Mouse (Mus musculus): ENCODE measurements at regions not wholly inside any gene's neighbourhood (a gene's known extent, or its start where the extent isn't known, plus 50 kb on each side); places are given as distances from the start of the nearest gene placed in this dataset.
A peak's percentile ranks its signal among the peaks of the same experiment; 100 is the strongest.

- peak; percentile 77 for ATAC-seq
- Histone ChIP-seq H3K9me3 (ENCODE audit: control insufficient read depth) (no peaks in the 10 kb centered on the region), H3K36me3 (ENCODE audit: control insufficient read depth, insufficient read depth) (no peaks in the 10 kb centered on the region), H3K4me1 (replicated peaks; ENCODE audit: control insufficient read depth, insufficient read depth, low read length) (no peaks in the 10 kb centered on the region), H3K27me3 (replicated peaks; ENCODE audit: control insufficient read depth, insufficient read depth, low read length) (no peaks in the 10 kb centered on the region), H3K4me3 (ENCODE audit: low read depth, low read length) (no peak overlapping the region), H3K27ac (ENCODE audit: low read depth, low read length) (peak overlapping the region; percentile 54; the same call in 1 of the 2 replicates), H3K4me2 (replicated peaks; ENCODE audit: low read depth) (no peak overlapping the region), H3K9ac (ENCODE audit: low read depth, low read length) (no peak overlapping the region)
- 27% methylated on average over 8 of the region's 8 CpGs for WGBS
- no peak for TF ChIP-seq CTCF (IDR thresholded peaks at IDR 0.05; ENCODE audit: low read depth)
Observed at GRCm38 (mm10) chr10:44913751-44914388, 153.1 kb upstream of the Prep start.

DNA sequence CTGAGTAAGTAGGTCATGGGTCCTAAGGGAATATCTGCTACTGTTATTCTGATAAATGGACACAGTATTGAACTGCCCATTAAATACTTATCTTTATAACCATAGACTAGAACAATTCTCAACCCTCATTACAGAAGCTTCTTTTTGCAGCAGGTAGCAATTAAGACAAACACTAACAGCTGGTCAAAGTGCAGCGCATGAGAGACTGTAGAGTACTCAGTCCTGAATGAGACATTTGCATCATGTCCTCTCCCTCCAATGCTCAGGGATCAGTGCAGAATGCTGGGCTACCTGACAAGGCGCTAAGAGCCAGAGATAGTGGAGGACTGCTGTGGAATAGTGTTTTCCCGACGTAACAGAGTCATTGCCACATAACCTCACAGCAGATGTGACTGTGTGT, 162.5 kb upstream of the Prep start:
- Histone ChIP-seq H3K9ac (ENCODE audit: low read depth, low read length) (no peak overlapping the region), H3K9me3 (ENCODE audit: control insufficient read depth) (no peaks in the 10 kb centered on the region), H3K27ac (ENCODE audit: low read depth, low read length) (no peak overlapping the region), H3K4me3 (ENCODE audit: low read depth, low read length) (no peak overlapping the region), H3K4me2 (replicated peaks; ENCODE audit: low read depth) (no peak overlapping the region), H3K36me3 (ENCODE audit: control insufficient read depth, insufficient read depth) (no peaks in the 10 kb centered on the region), H3K4me1 (replicated peaks; ENCODE audit: control insufficient read depth, insufficient read depth, low read length) (no peaks in the 10 kb centered on the region), H3K27me3 (replicated peaks; ENCODE audit: control insufficient read depth, insufficient read depth, low read length) (no peaks in the 10 kb centered on the region)
- TF ChIP-seq CTCF (IDR thresholded peaks at IDR 0.05; ENCODE audit: low read depth): no peak
- WGBS: 65% methylated on average over 4 of the region's 4 CpGs
- ATAC-seq: peak; percentile 83

GRCm38 (mm10) chr10:44901203-44901602, 165.8 kb upstream of the Prep start:
- TF ChIP-seq CTCF (IDR thresholded peaks at IDR 0.05; ENCODE audit: low read depth): no peak
- no peak overlapping the region for H3K27ac ChIP-seq (ENCODE audit: low read depth, low read length)
- H3K9me3 ChIP-seq (ENCODE audit: control insufficient read depth): no peaks in the 10 kb centered on the region
- no peaks in the 10 kb centered on the region for H3K4me1 ChIP-seq (replicated peaks; ENCODE audit: control insufficient read depth, insufficient read depth, low read length)
- no peak overlapping the region for H3K4me2 ChIP-seq (replicated peaks; ENCODE audit: low read depth)
- no peak for ATAC-seq
- H3K9ac ChIP-seq (ENCODE audit: low read depth, low read length): no peak overlapping the region
- H3K36me3 ChIP-seq (ENCODE audit: control insufficient read depth, insufficient read depth): no peaks in the 10 kb centered on the region
- no peaks in the 10 kb centered on the region for H3K27me3 ChIP-seq (replicated peaks; ENCODE audit: control insufficient read depth, insufficient read depth, low read length)
- WGBS: 64% methylated on average over 2 of the region's 2 CpGs
- no peak overlapping the region for H3K4me3 ChIP-seq (ENCODE audit: low read depth, low read length)

DNA sequence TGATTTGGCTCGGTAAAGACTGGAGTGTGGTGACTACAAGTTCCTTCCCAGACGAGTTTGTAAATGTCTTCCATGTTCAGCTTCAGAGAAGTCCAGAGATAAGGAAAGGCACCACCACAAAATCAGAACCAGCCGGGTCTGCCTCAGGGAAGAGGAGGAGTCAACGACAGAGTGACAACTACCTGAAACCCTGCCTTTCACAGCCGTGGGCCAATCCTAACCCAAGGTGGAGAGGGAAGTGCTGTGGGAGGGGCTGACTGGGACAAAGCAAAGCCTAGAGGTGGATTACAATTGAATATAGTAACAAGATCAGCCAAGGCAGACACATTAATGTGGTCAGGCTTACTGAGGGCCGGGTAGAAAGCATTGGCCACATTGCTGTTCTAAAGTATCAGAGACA, 174.9 kb upstream of the Prep start:
- Histone ChIP-seq H3K27me3 (replicated peaks; ENCODE audit: control insufficient read depth, insufficient read depth, low read length) (no peaks in the 10 kb centered on the region), H3K4me3 (ENCODE audit: low read depth, low read length) (no peak overlapping the region), H3K36me3 (ENCODE audit: control insufficient read depth, insufficient read depth) (no peaks in the 10 kb centered on the region), H3K9ac (ENCODE audit: low read depth, low read length) (no peak overlapping the region), H3K4me1 (replicated peaks; ENCODE audit: control insufficient read depth, insufficient read depth, low read length) (no peaks in the 10 kb centered on the region), H3K4me2 (replicated peaks; ENCODE audit: low read depth) (no peak overlapping the region), H3K9me3 (ENCODE audit: control insufficient read depth) (no peaks in the 10 kb centered on the region), H3K27ac (ENCODE audit: low read depth, low read length) (no peak overlapping the region)
- 54% methylated on average over 6 of the region's 6 CpGs for WGBS
- no peak for TF ChIP-seq CTCF (IDR thresholded peaks at IDR 0.05; ENCODE audit: low read depth)
- no peak for ATAC-seq

DNA sequence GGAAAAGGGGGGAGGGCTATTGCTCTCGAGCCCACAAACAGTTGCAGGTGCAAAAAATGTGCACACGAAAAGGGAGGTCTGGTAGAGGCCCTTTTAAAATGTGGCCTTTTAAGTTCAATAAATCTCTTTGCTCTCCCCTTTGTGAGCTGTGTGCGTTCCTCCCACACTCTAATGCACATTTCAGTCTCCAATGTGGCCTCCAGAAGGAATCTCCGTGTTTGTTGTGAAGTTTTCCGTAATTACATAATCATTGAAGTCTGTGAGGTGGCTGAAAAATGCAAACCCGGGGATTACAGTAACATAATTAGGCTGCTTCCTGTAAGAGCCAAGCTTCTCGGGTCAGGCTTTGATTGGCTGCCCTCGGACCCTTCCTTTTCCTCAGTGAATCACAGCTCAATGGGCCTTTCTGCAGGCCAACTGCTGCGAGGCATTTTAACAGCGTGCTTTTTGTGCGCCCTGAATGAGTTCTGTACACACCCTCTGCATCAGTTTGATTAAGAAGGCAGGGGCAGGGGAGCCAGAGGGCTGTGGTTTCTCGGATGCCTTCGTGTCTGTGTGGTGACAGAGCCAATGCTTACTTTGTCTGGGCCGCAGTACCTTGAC, 179.8 kb upstream of the Prep start:
- no peak for TF ChIP-seq CTCF (IDR thresholded peaks at IDR 0.05; ENCODE audit: low read depth)
- Histone ChIP-seq H3K27me3 (replicated peaks; ENCODE audit: control insufficient read depth, insufficient read depth, low read length) (no peaks in the 10 kb centered on the region), H3K9ac (ENCODE audit: low read depth, low read length) (no peak overlapping the region), H3K4me3 (ENCODE audit: low read depth, low read length) (no peak overlapping the region), H3K4me1 (replicated peaks; ENCODE audit: control insufficient read depth, insufficient read depth, low read length) (no peaks in the 10 kb centered on the region), H3K36me3 (ENCODE audit: control insufficient read depth, insufficient read depth) (no peaks in the 10 kb centered on the region), H3K9me3 (ENCODE audit: control insufficient read depth) (no peaks in the 10 kb centered on the region), H3K4me2 (replicated peaks; ENCODE audit: low read depth) (no peak overlapping the region), H3K27ac (ENCODE audit: low read depth, low read length) (no peak overlapping the region)
- ATAC-seq: no peak
- WGBS: 60% methylated on average over 14 of the region's 14 CpGs

- no peak for ATAC-seq
- WGBS: 84% methylated on average over 2 of the region's 2 CpGs
- no peak overlapping the region for H3K27ac ChIP-seq (ENCODE audit: low read depth, low read length)
- H3K4me3 ChIP-seq (ENCODE audit: low read depth, low read length): no peak overlapping the region
- H3K9me3 ChIP-seq (ENCODE audit: control insufficient read depth): no peaks in the 10 kb centered on the region
- no peaks in the 10 kb centered on the region for H3K36me3 ChIP-seq (ENCODE audit: control insufficient read depth, insufficient read depth)
- TF ChIP-seq CTCF (IDR thresholded peaks at IDR 0.05; ENCODE audit: low read depth): no peak
- H3K27me3 ChIP-seq (replicated peaks; ENCODE audit: control insufficient read depth, insufficient read depth, low read length): no peaks in the 10 kb centered on the region
- H3K9ac ChIP-seq (ENCODE audit: low read depth, low read length): no peak overlapping the region
- no peak overlapping the region for H3K4me2 ChIP-seq (replicated peaks; ENCODE audit: low read depth)
- no peaks in the 10 kb centered on the region for H3K4me1 ChIP-seq (replicated peaks; ENCODE audit: control insufficient read depth, insufficient read depth, low read length)
Observed at GRCm38 (mm10) chr10:44881967-44882366, 185.0 kb upstream of the Prep start.

All from intestine, postnatal 0 days (tissue).